Mouse (Mus musculus) lung, postnatal 0 days (tissue): ENCODE results near the gene Tnp2. TPM values are rescaled to one million over a fixed set of nuclear protein-coding genes. Genes with fewer than 3 reads are reported as not detected.

Experiments used
- ATAC-seq: fragments of 200-750 bp; cut with Nextera tagmentation; 2 replicates; pipeline ENCODE4 v1.8.0; 2017; ENCODE audit warnings: moderate library complexity
- DNase-seq: peaks from one replicate; pipeline ENCODE4 v3.0.0-alpha.2; 2016; ENCODE audit warnings: low spot score
- H3K27ac ChIP-seq: fragments of 300-500 bp; sonication (generic); 2 replicates; pipeline ENCODE4 v1.5.1; 2014; ENCODE audit warnings: antibody characterized with exemption, mild to moderate bottlenecking, low read length, mixed read lengths
- H3K27me3 ChIP-seq: fragments of 300-500 bp; sonication (generic); replicated peaks from 2 replicates; pipeline ENCODE4 v1.6.1; 2014; ENCODE audit warnings: low read length, mixed read lengths; ENCODE audit not compliant: insufficient read depth
- H3K36me3 ChIP-seq: fragments of 300-500 bp; sonication (generic); 2 replicates; pipeline ENCODE4 v1.6.1; 2014; ENCODE audit warnings: low read length, mixed read lengths; ENCODE audit not compliant: insufficient read depth
- H3K4me1 ChIP-seq: fragments of 300-500 bp; sonication (generic); 2 replicates; pipeline ENCODE4 v1.6.1; 2014; ENCODE audit warnings: antibody characterized with exemption, low read depth, low read length, mixed read lengths; ENCODE audit not compliant: insufficient read depth
- H3K4me2 ChIP-seq: fragments of 300-500 bp; sonication (generic); replicated peaks from 2 replicates; pipeline ENCODE4 v1.6.1; 2014; ENCODE audit warnings: low read depth, mild to moderate bottlenecking, low read length, moderate library complexity, mixed read lengths
- H3K4me3 ChIP-seq: fragments of 300-500 bp; sonication (generic); 2 replicates; pipeline ENCODE4 v1.5.1; 2014; ENCODE audit warnings: low read depth, low read length
- H3K9ac ChIP-seq: fragments of 300-500 bp; sonication (generic); replicated peaks from 2 replicates; pipeline ENCODE4 v1.6.1; 2014; ENCODE audit warnings: low read depth, mild to moderate bottlenecking
- H3K9me3 ChIP-seq: fragments of 300-500 bp; sonication (generic); 2 replicates; pipeline ENCODE4 v1.6.1; 2016; ENCODE audit warnings: low read length, mixed read lengths
- CTCF ChIP-seq: IDR thresholded peaks from 2 replicates; pipeline ENCODE4 v1.5.1; 2016; ENCODE audit warnings: antibody characterized with exemption, mild to moderate bottlenecking
- EP300 ChIP-seq: IDR thresholded peaks from 2 replicates; pipeline ENCODE4 v1.6.1; 2016; ENCODE audit warnings: antibody characterized with exemption, mild to moderate bottlenecking, control low read depth
- WGBS: fragments of 180-500 bp; shearing (Covaris S2); extraction: QIAGEN DNeasy Blood & Tissue Kit; methylation state at CpG from one replicate; pipeline ENCODE4 v1.1.7; 2014; 5-methylcytosine and 5-hydroxymethylcytosine counted together
- polyA plus RNA-seq: library from polyadenylated mRNA; unstranded; fragments of >200 nt; fragmentation: Nextera tagmentation; extraction: Ambion mirVana; gene quantifications from 2 replicates; pipeline ENCODE4 v1.2.1, GENCODE M21; 2015

Tnp2 gene
- polyA plus RNA-seq, 1 experiment from 2014 or later, result not detected

DNA sequence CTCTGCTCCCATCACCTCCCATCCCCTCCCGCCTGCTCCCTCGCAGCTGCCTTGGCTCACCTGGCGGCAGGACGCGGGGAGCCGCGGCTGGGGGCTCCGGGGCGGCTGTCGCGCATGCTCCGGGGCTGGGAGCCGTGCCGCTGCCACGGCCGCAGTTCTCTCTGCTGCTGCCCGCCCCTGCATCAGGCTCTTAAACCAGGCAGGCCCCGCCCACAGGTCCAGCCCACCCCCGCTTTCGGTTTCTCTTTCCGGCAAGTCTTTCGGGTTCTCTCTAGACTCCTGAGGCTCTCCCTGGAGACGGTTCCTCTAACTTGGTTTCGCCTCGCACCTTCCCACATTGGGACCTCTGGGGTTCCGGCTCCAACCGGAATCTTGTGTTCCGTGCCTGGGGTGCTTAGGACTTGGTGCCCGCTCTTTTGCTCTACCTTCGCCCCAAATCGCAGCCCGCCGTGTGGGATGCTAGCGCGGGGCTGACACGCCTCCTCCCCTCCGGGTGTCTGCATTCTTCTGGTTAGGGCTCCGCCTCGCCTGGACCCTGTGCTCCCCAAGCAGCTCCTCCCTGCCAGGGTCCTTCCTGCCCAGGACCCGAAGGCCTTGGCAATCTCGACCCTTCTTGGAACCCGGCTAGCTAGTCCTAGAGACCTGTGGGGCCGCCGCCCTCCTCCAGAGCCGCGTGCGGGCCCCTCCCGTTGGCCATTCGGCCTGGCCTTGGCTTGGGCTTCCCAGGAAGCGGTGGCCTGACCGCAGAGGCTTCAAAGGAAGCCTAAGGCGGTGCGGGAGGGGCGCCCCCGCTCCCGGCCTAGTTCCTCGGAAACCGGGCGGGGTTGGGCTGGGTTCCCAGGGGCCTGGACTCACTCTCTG is 2.9 kb downstream of the Tnp2 start, which contains the start of gene Socs1:
Gene Socs1 (minus strand): TSS at position 166 of the 861 bp plus-strand sequence.
- Histone ChIP-seq H3K9ac (peak within 1 kb of the TSS; percentile 69), H3K27me3 (no peaks in the 10 kb centered on the region), H3K4me3 (peak within 1 kb of the TSS; percentile 81), H3K9me3 (no peaks in the 10 kb centered on the region), H3K4me2 (peak within 1 kb of the TSS; percentile 98), H3K36me3 (no peaks in the 10 kb centered on the region), H3K27ac (peak within 1 kb of the TSS; percentile 96), H3K4me1 (peaks cover 10% of the 10 kb centered on the region; the same call in 1 of the 2 replicates)
- peak; percentile 97 for DNase-seq
- peak; percentile 89 for ATAC-seq
- WGBS, result under 1% methylated on average over 46 of the region's 59 CpGs
- TF ChIP-seq CTCF (no peak), EP300 (peak; percentile 45; the same call in 1 of the 2 replicates)

DNA sequence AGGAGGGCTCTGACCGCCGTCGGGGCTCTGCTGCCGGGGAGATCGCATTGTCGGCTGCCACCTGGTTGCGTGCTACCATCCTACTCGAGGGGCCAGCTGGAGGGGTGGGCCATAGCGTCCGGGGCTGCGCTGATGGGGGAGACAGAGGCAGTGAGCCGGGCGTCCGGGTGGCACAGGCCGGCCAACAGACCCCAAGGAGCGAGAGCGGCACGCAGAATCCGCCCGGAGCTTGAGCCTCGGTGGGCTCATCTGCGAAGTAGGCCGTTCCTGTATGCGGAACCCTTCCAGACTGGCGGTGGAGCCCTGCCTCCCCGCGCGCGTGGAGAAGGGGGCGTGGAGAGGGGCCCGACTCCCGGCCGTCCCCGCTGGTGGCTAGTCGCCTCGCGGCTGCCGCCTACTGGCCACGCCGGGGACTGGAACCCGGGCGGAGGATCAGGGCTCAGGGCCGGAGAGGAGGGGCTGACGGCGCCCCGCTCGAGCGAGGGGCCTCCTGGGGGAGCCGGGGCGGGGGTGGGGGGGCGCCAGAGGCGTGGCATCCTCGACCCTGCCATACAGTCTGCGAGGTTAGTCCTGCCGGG is 3.6 kb downstream of the Tnp2 start:
- ATAC-seq (peak; percentile 83), DNase-seq (peak; percentile 94)
- WGBS, result under 1% methylated on average over 37 of the region's 55 CpGs
- TF ChIP-seq EP300 (no peak), CTCF (peak; percentile 90)
- Histone ChIP-seq H3K27me3 (no peaks in the 10 kb centered on the region), H3K4me2 (peak overlapping the region; percentile 98), H3K9me3 (no peaks in the 10 kb centered on the region), H3K36me3 (no peaks in the 10 kb centered on the region), H3K4me3 (peak overlapping the region; percentile 81), H3K9ac (peak overlapping the region; percentile 69), H3K4me1 (peaks cover 10% of the 10 kb centered on the region; the same call in 1 of the 2 replicates), H3K27ac (peak overlapping the region; percentile 96)

- no peak for ATAC-seq
These were observed 4.3 kb downstream of the Tnp2 start for GRCm38 (mm10) chr16:10783883-10784792.

DNA sequence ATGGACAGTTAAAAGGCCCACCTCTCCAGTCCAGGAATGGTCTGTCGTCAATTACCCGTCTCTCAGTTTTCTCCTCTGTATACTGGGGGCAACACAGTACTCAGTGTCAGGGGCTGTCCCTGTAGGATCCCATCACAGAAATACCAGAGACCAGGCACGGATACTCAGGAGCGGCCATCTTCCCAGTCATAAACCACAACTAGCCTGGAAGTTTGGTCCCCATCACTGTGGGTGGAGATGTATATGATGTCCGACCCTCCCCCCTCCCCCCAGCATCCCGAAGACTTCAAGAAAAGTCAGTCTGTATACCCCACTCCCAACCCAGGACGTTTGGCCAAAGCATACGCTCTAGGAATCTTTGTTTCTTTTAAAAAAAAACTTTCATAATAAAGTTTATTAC is 5.0 kb downstream of the Tnp2 start:
- H3K27ac ChIP-seq, result no peak overlapping the region
- H3K4me1 ChIP-seq, result peaks cover 10% of the 10 kb centered on the region; the same call in 1 of the 2 replicates
- H3K36me3 ChIP-seq, result no peaks in the 10 kb centered on the region
- H3K9me3 ChIP-seq, result no peaks in the 10 kb centered on the region
- 0 out of 2 replicates have a peak overlapping the region, but pooled peaks have one; percentile 98 for H3K4me2 ChIP-seq
- no peak for TF ChIP-seq EP300
- no peak for TF ChIP-seq CTCF
- no peak overlapping the region for H3K9ac ChIP-seq
- DNase-seq (no peak), ATAC-seq (no peak)
- 53% methylated on average over 8 of the region's 8 CpGs for WGBS
- peak overlapping the region; percentile 81; the same call in 1 of the 2 replicates for H3K4me3 ChIP-seq
- no peaks in the 10 kb centered on the region for H3K27me3 ChIP-seq

More at GRCm38 (mm10) chr16:10783883-10784792, 4.3 kb downstream of the Tnp2 start:
- 1% methylated on average over 72 of the region's 81 CpGs for WGBS
- no peaks in the 10 kb centered on the region for H3K9me3 ChIP-seq
- no peaks in the 10 kb centered on the region for H3K36me3 ChIP-seq
- TF ChIP-seq EP300, result no peak
- TF ChIP-seq CTCF, result peak; percentile 48
- H3K9ac ChIP-seq, result peak overlapping the region; percentile 23
- peak; percentile 59 for DNase-seq
- H3K27me3 ChIP-seq, result no peaks in the 10 kb centered on the region
- peaks cover 10% of the 10 kb centered on the region; the same call in 1 of the 2 replicates for H3K4me1 ChIP-seq
- peak overlapping the region; percentile 81 for H3K4me3 ChIP-seq
- H3K4me2 ChIP-seq, result peak overlapping the region; percentile 98
- H3K27ac ChIP-seq, result peak overlapping the region; percentile 96; the same call in 1 of the 2 replicates

GRCm38 (mm10) chr16:10783152-10783434 is 5.4 kb downstream of the Tnp2 start:
- Histone ChIP-seq H3K36me3 (no peaks in the 10 kb centered on the region), H3K4me1 (peaks cover 10% of the 10 kb centered on the region; the same call in 1 of the 2 replicates), H3K9me3 (no peaks in the 10 kb centered on the region), H3K4me3 (no peak overlapping the region), H3K27me3 (no peaks in the 10 kb centered on the region), H3K27ac (no peak overlapping the region), H3K4me2 (0 out of 2 replicates have a peak overlapping the region, but pooled peaks have one; percentile 98), H3K9ac (no peak overlapping the region)
- no peak for TF ChIP-seq CTCF
- TF ChIP-seq EP300, result no peak
- DNase-seq (peak; percentile 35), ATAC-seq (no peak)
- WGBS, result 27% methylated on average over 1 of the region's 1 CpGs
